Mouse (Mus musculus) C2C12 (cell line): ENCODE measurements around the gene Cntn4. TPM values are rescaled to one million over a fixed set of nuclear protein-coding genes. Genes with fewer than 3 reads are reported as not detected.

Experiments used
- H3K27me3 ChIP-seq: one replicate; pipeline ENCODE4 v1.6.1; 2011; ENCODE audit not compliant: control insufficient read depth, insufficient read depth, insufficient read length
- H3K36me3 ChIP-seq: one replicate; pipeline ENCODE4 v1.6.1; 2011; ENCODE audit not compliant: control insufficient read depth, insufficient read depth
- H3K4me3 ChIP-seq: one replicate; pipeline ENCODE4 v1.5.1; 2011; ENCODE audit warnings: mild to moderate bottlenecking, control low read depth; ENCODE audit not compliant: poor library complexity, insufficient read depth, severe bottlenecking
- H3K79me2 ChIP-seq: one replicate; pipeline ENCODE4 v1.6.1; 2011; ENCODE audit not compliant: control insufficient read depth, insufficient read depth
- H3K79me3 ChIP-seq: one replicate; pipeline ENCODE4 v1.6.1; 2011; ENCODE audit warnings: low read depth, control low read depth
- H3ac ChIP-seq: one replicate; pipeline ENCODE3; 2011; ENCODE audit warnings: low read depth; ENCODE audit not compliant: control insufficient read depth, insufficient read length
- CEBPB ChIP-seq: IDR thresholded peaks from one replicate; pipeline ENCODE4 v1.6.1; 2011; ENCODE audit warnings: low read depth, mild to moderate bottlenecking, control low read depth, moderate library complexity
- CTCF ChIP-seq: IDR thresholded peaks from one replicate; pipeline ENCODE4 v1.5.1; 2011; ENCODE audit not compliant: control insufficient read depth, insufficient read depth, insufficient read length
- FOSL1 ChIP-seq: IDR thresholded peaks from one replicate; pipeline ENCODE4 v1.8.0; 2011; ENCODE audit warnings: mild to moderate bottlenecking, low read length; ENCODE audit not compliant: poor library complexity, insufficient read depth, severe bottlenecking
- MAX ChIP-seq: IDR thresholded peaks from one replicate; pipeline ENCODE4 v1.6.1; 2011; ENCODE audit warnings: mild to moderate bottlenecking, control low read depth
- MYOD1 ChIP-seq: IDR thresholded peaks from one replicate; pipeline ENCODE4 v1.6.1; 2011; ENCODE audit warnings: low read depth; ENCODE audit not compliant: control insufficient read depth, insufficient read length
- MYOG ChIP-seq: IDR thresholded peaks from one replicate; pipeline ENCODE4 v1.6.1; 2011; ENCODE audit not compliant: control insufficient read depth, insufficient read length; ENCODE audit errors: extremely low read depth
- USF1 ChIP-seq: IDR thresholded peaks from one replicate; pipeline ENCODE4 v1.6.1; 2011; ENCODE audit warnings: low read depth, mild to moderate bottlenecking, control low read depth, moderate library complexity
- polyA plus RNA-seq: library from polyadenylated mRNA; unstranded; fragments of >200 nt; fragmentation: generic; extraction: Trizol; gene quantifications from one replicate; pipeline ENCODE4 v1.2.1, GENCODE M21; 2012; ENCODE audit warnings: missing spikeins

The Cntn4 gene
- polyA plus RNA-seq, 1 experiment, result not detected

GRCm38 (mm10) chr6:106181596-106181995 is 504.1 kb downstream of the Cntn4 start:
- Histone ChIP-seq H3K4me3 (no peak overlapping the region), H3K27me3 (no peaks in the 10 kb centered on the region), H3ac (no peak overlapping the region), H3K79me3 (no peaks in the 10 kb centered on the region), H3K79me2 (no peaks in the 10 kb centered on the region), H3K36me3 (no peaks in the 10 kb centered on the region)
- TF ChIP-seq USF1 (no peak), MYOD1 (no peak), CEBPB (no peak), MAX (no peak), CTCF (no peak), MYOG (no peak), FOSL1 (no peak)

- Histone ChIP-seq H3K27me3 (no peaks in the 10 kb centered on the region), H3K4me3 (no peak overlapping the region), H3K79me3 (no peaks in the 10 kb centered on the region), H3K79me2 (no peaks in the 10 kb centered on the region), H3K36me3 (no peaks in the 10 kb centered on the region), H3ac (no peak overlapping the region)
- TF ChIP-seq MYOG, result no peak
- TF ChIP-seq MYOD1, result no peak
- no peak for TF ChIP-seq USF1
- no peak for TF ChIP-seq FOSL1
- no peak for TF ChIP-seq CTCF
Measured at GRCm38 (mm10) chr6:106200974-106201373, 523.5 kb downstream of the Cntn4 start.

- H3K27me3 ChIP-seq, result no peaks in the 10 kb centered on the region
- H3ac ChIP-seq, result no peak overlapping the region
- H3K36me3 ChIP-seq, result no peaks in the 10 kb centered on the region
- no peaks in the 10 kb centered on the region for H3K79me2 ChIP-seq
- no peaks in the 10 kb centered on the region for H3K79me3 ChIP-seq
- no peak for TF ChIP-seq MAX
- no peak for TF ChIP-seq CTCF
- no peak for TF ChIP-seq USF1
- TF ChIP-seq FOSL1, result no peak
- no peak for TF ChIP-seq CEBPB
- no peak for TF ChIP-seq MYOG
- no peak overlapping the region for H3K4me3 ChIP-seq
Measured at GRCm38 (mm10) chr6:106207401-106207800, 529.9 kb downstream of the Cntn4 start.

- TF ChIP-seq FOSL1 (no peak), MYOG (no peak), MAX (no peak), CEBPB (no peak), MYOD1 (no peak), CTCF (no peak), USF1 (no peak)
- Histone ChIP-seq H3K27me3 (no peaks in the 10 kb centered on the region), H3K36me3 (no peaks in the 10 kb centered on the region), H3K79me3 (no peaks in the 10 kb centered on the region), H3K79me2 (no peaks in the 10 kb centered on the region), H3ac (no peak overlapping the region), H3K4me3 (no peak overlapping the region)
Measured at GRCm38 (mm10) chr6:106213071-106213470, 535.6 kb downstream of the Cntn4 start.

- no peak for TF ChIP-seq FOSL1
- no peak for TF ChIP-seq CTCF
- TF ChIP-seq MAX, result no peak
- no peak for TF ChIP-seq USF1
- TF ChIP-seq CEBPB, result no peak
- no peak for TF ChIP-seq MYOG
- TF ChIP-seq MYOD1, result no peak
- Histone ChIP-seq H3K4me3 (no peak overlapping the region), H3K36me3 (no peaks in the 10 kb centered on the region), H3ac (no peak overlapping the region), H3K79me2 (no peaks in the 10 kb centered on the region), H3K27me3 (no peaks in the 10 kb centered on the region), H3K79me3 (no peaks in the 10 kb centered on the region)
Measured at GRCm38 (mm10) chr6:106237046-106237948, 559.8 kb downstream of the Cntn4 start.

GRCm38 (mm10) chr6:106241553-106241952 is 564.1 kb downstream of the Cntn4 start:
- Histone ChIP-seq H3K79me3 (no peaks in the 10 kb centered on the region), H3K27me3 (no peaks in the 10 kb centered on the region), H3K4me3 (no peak overlapping the region), H3ac (no peak overlapping the region), H3K36me3 (no peaks in the 10 kb centered on the region), H3K79me2 (no peaks in the 10 kb centered on the region)
- no peak for TF ChIP-seq FOSL1
- TF ChIP-seq MYOD1, result no peak
- TF ChIP-seq CEBPB, result no peak
- TF ChIP-seq USF1, result no peak
- no peak for TF ChIP-seq MAX
- no peak for TF ChIP-seq MYOG
- TF ChIP-seq CTCF, result no peak
